Mouse (Mus musculus): ENCODE measurements around the gene Gmip. TPM values are rescaled to one million over a fixed set of nuclear protein-coding genes. Genes with fewer than 3 reads are reported as not detected.

Gene Gmip
- total and polyA plus RNA-seq, 3 experiments: 4.6 to 10.9 (median 4.8) TPM

GRCm38 (mm10) chr8:69796721-69797345 is 11.6 kb upstream of the Gmip start:
- DNase-seq: no peak
- H3K27me3 ChIP-seq (ENCODE audit: control insufficient read depth, insufficient read depth, low read length): no peaks in the 10 kb centered on the region
- H3K27ac ChIP-seq: no peak overlapping the region
- intact Hi-C loops (cut with DNase I): no loop called here
- no peaks in the 10 kb centered on the region for H3K79me2 ChIP-seq (replicated peaks; ENCODE audit: control insufficient read depth, insufficient read depth, low read length)
- WGBS: 95% methylated on average over 16 of the region's 16 CpGs
- H3K9ac ChIP-seq (ENCODE audit: low read depth, low read length): no peak overlapping the region
- H3K4me3 ChIP-seq: no peak overlapping the region
- H3K36me3 ChIP-seq (ENCODE audit: control insufficient read depth, insufficient read depth, low read length): peaks cover 3% of the 10 kb centered on the region; the same call in 1 of the 2 replicates
- no peaks in the 10 kb centered on the region; the same call in none of the 2 replicates for H3K4me1 ChIP-seq (ENCODE audit: control insufficient read depth, insufficient read depth, low read length)
- TF ChIP-seq CTCF (IDR thresholded peaks at IDR 0.05): no peak

DNA sequence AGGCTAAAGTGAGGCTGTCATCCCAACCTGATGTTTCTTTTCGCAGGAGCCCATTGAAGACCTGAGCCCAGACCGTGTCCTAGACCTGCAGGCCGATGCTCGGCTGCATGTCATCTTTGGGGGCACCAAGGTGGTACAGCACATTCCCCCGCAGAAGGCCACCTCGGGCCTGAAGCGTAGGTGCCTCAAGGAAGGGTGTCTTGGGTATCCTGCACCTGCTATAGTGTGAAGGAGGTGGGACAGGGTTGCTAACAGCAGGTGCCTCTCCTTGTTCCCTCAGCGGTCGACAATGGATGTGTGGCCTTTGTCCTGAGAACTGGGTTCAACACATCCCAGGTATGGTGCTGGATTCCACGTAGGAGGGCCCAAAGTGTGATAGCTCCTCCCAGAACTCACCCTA is 10.8 kb upstream of the Gmip start:
- H3K36me3 ChIP-seq (ENCODE audit: control insufficient read depth, insufficient read depth, low read length): no peaks in the 10 kb centered on the region
- H3K27ac ChIP-seq: no peak overlapping the region
- intact Hi-C loops (cut with DNase I): no loop called here
- no peaks in the 10 kb centered on the region for H3K79me2 ChIP-seq (replicated peaks; ENCODE audit: control insufficient read depth, insufficient read depth, low read length)
- no peaks in the 10 kb centered on the region; the same call in 1 of the 2 replicates for H3K4me1 ChIP-seq (ENCODE audit: control insufficient read depth, insufficient read depth, low read length)
- H3K9ac ChIP-seq (ENCODE audit: low read depth, low read length): no peak overlapping the region
- 95% methylated on average over 10 of the region's 10 CpGs for WGBS
- no peak overlapping the region for H3K4me3 ChIP-seq
- no peak for TF ChIP-seq POLR2A (IDR thresholded peaks at IDR 0.05; ENCODE audit: insufficient read depth, low read depth, low read length)
- TF ChIP-seq EP300 (IDR thresholded peaks at IDR 0.05; ENCODE audit: insufficient read depth, low read depth, low read length): no peak
- no peak for TF ChIP-seq CTCF (IDR thresholded peaks at IDR 0.05)
- no peaks in the 10 kb centered on the region for H3K27me3 ChIP-seq (ENCODE audit: control insufficient read depth, insufficient read depth, low read length)
- DNase-seq: no peak

- WGBS: 94% methylated on average over 8 of the region's 8 CpGs
- intact Hi-C loops (cut with DNase I): no loop called here
These were observed 9.2 kb upstream of the Gmip start for GRCm38 (mm10) chr8:69799261-69799660.

GRCm38 (mm10) chr8:69799946-69800345 is 8.5 kb upstream of the Gmip start:
- no peak overlapping the region for H3K9ac ChIP-seq (ENCODE audit: low read depth, low read length)
- DNase-seq: no peak
- intact Hi-C loops (cut with DNase I): no loop called here
- no peaks in the 10 kb centered on the region for H3K4me1 ChIP-seq (ENCODE audit: control insufficient read depth, insufficient read depth, low read length)
- H3K27ac ChIP-seq: no peak overlapping the region
- no peak overlapping the region for H3K4me3 ChIP-seq
- 89% methylated on average over 5 of the region's 5 CpGs for WGBS
- no peaks in the 10 kb centered on the region for H3K36me3 ChIP-seq (ENCODE audit: control insufficient read depth, insufficient read depth, low read length)
- no peak for TF ChIP-seq CTCF (IDR thresholded peaks at IDR 0.05)
- no peak for TF ChIP-seq EP300 (IDR thresholded peaks at IDR 0.05; ENCODE audit: insufficient read depth, low read depth, low read length)
- TF ChIP-seq POLR2A (IDR thresholded peaks at IDR 0.05; ENCODE audit: insufficient read depth, low read depth, low read length): no peak
- no peaks in the 10 kb centered on the region for H3K79me2 ChIP-seq (replicated peaks; ENCODE audit: control insufficient read depth, insufficient read depth, low read length)
- no peaks in the 10 kb centered on the region for H3K27me3 ChIP-seq (ENCODE audit: control insufficient read depth, insufficient read depth, low read length)

More at GRCm38 (mm10) chr8:69799261-69799660, 9.2 kb upstream of the Gmip start:
- Histone ChIP-seq H3K4me1 (ENCODE audit: control insufficient read depth, insufficient read depth, low read length) (no peaks in the 10 kb centered on the region), H3K9ac (ENCODE audit: low read depth, low read length) (no peak overlapping the region), H3K79me2 (replicated peaks; ENCODE audit: control insufficient read depth, insufficient read depth, low read length) (no peaks in the 10 kb centered on the region), H3K27me3 (ENCODE audit: control insufficient read depth, insufficient read depth, low read length) (no peaks in the 10 kb centered on the region), H3K36me3 (ENCODE audit: control insufficient read depth, insufficient read depth, low read length) (no peaks in the 10 kb centered on the region), H3K4me3 (no peak overlapping the region), H3K27ac (no peak overlapping the region)
- TF ChIP-seq POLR2A (IDR thresholded peaks at IDR 0.05; ENCODE audit: insufficient read depth, low read depth, low read length) (no peak), EP300 (IDR thresholded peaks at IDR 0.05; ENCODE audit: insufficient read depth, low read depth, low read length) (no peak), CTCF (IDR thresholded peaks at IDR 0.05) (no peak)
- no peak for DNase-seq

- intact Hi-C loops (cut with DNase I): no loop called here
- 94% methylated on average over 4 of the region's 4 CpGs for WGBS
- Histone ChIP-seq H3K4me1 (ENCODE audit: control insufficient read depth, insufficient read depth, low read length) (no peaks in the 10 kb centered on the region), H3K4me3 (no peak overlapping the region), H3K79me2 (replicated peaks; ENCODE audit: control insufficient read depth, insufficient read depth, low read length) (no peaks in the 10 kb centered on the region), H3K9ac (ENCODE audit: low read depth, low read length) (no peak overlapping the region), H3K27ac (no peak overlapping the region), H3K36me3 (ENCODE audit: control insufficient read depth, insufficient read depth, low read length) (no peaks in the 10 kb centered on the region), H3K27me3 (ENCODE audit: control insufficient read depth, insufficient read depth, low read length) (no peaks in the 10 kb centered on the region)
- TF ChIP-seq POLR2A (IDR thresholded peaks at IDR 0.05; ENCODE audit: insufficient read depth, low read depth, low read length): no peak
- no peak for TF ChIP-seq CTCF (IDR thresholded peaks at IDR 0.05)
- no peak for TF ChIP-seq EP300 (IDR thresholded peaks at IDR 0.05; ENCODE audit: insufficient read depth, low read depth, low read length)
- no peak for DNase-seq
These were observed 6.7 kb upstream of the Gmip start for GRCm38 (mm10) chr8:69801796-69802195.

GRCm38 (mm10) chr8:69802216-69802615 is 6.3 kb upstream of the Gmip start:
- Histone ChIP-seq H3K36me3 (ENCODE audit: control insufficient read depth, insufficient read depth, low read length) (no peaks in the 10 kb centered on the region), H3K4me1 (ENCODE audit: control insufficient read depth, insufficient read depth, low read length) (no peaks in the 10 kb centered on the region), H3K4me3 (no peak overlapping the region), H3K9ac (ENCODE audit: low read depth, low read length) (no peak overlapping the region), H3K27me3 (ENCODE audit: control insufficient read depth, insufficient read depth, low read length) (no peaks in the 10 kb centered on the region), H3K27ac (no peak overlapping the region), H3K79me2 (replicated peaks; ENCODE audit: control insufficient read depth, insufficient read depth, low read length) (no peaks in the 10 kb centered on the region)
- intact Hi-C loops (cut with DNase I): no loop called here
- no peak for TF ChIP-seq EP300 (IDR thresholded peaks at IDR 0.05; ENCODE audit: insufficient read depth, low read depth, low read length)
- no peak for DNase-seq

Measured in heart, adult 2 months (tissue).